Comparison of ENCODE assay signal across 9 mouse cellular contexts in genomic region chr1:165853729-165854420, GRCm38 (mm10).
DNase-seq lines count a peak whose midpoint lies in the region; ATAC-seq and TF ChIP-seq lines count a peak whose summit lies in the region.
"Had no signal": no experiment of that assay in that cellular context is flagged by ENCODE, and none has a peak within 500 bp of the region (broad histone marks: within the 10 kb centered on the region; RNA-seq: fewer than 3 reads in every experiment).

No protein-coding gene starts in this region.

- peak; percentile 24 for DNase-seq in 3134 (ENCODE audit: extremely low read depth, insufficient read length, low spot score)
- DNase-seq in brain, embryonic 14.5 days (ENCODE audit: low read depth): peak; percentile 78
- peak; percentile 66 for DNase-seq in forebrain, embryonic 10.5 days (ENCODE audit: extremely low spot score, low spot score)
- peak; percentile 84 for DNase-seq in hindbrain, postnatal 0 days (ENCODE audit: low spot score)
- DNase-seq in liver, embryonic 14.5 days (ENCODE audit: low read depth in 3 of 3, low spot score in 3 of 3): peak; percentile 39 to 47 (median 41)
- peak; percentile 57 for DNase-seq in retina, postnatal 7 days (ENCODE audit: low read depth, low spot score)
- peak; percentile 52 to 76 for DNase-seq in urinary bladder, postnatal 4 days (ENCODE audit: low spot score in 2 of 2)

- peak; percentile 16 for ATAC-seq in CD4-positive, CD25-positive, alpha-beta regulatory T cell, adult 4 months
- peak; percentile 48; the same call in 1 of the 2 replicates for ATAC-seq in hindbrain, postnatal 0 days
- peak; percentile 52 for ATAC-seq in liver, embryonic 14.5 days (ENCODE audit: insufficient read depth)

- 58% methylated on average over 10 of the region's 10 CpGs for whole genome bisulfite sequencing in forebrain, embryonic 10.5 days
- WGBS in hindbrain, postnatal 0 days: 62% methylated on average over 10 of the region's 10 CpGs
- WGBS in liver, embryonic 14.5 days (ENCODE audit: insufficient replicate concordance): 32% methylated on average over 10 of the region's 10 CpGs

- no peaks in the 10 kb centered on the region for H3K36me3 ChIP-seq in forebrain, embryonic 10.5 days (replicated peaks)
- H3K36me3 ChIP-seq in hindbrain, postnatal 0 days (ENCODE audit: insufficient read depth, low read length): no peaks in the 10 kb centered on the region
- no peaks in the 10 kb centered on the region for H3K36me3 ChIP-seq in liver, embryonic 14.5 days (replicated peaks; ENCODE audit: control insufficient read depth, insufficient read depth, low read depth)
- H3K36me3 ChIP-seq: heart, embryonic 13.5 days had no signal

- peaks cover 38% of the 10 kb centered on the region for H3K4me1 ChIP-seq in forebrain, embryonic 10.5 days
- no peaks in the 10 kb centered on the region for H3K4me1 ChIP-seq in hindbrain, postnatal 0 days (ENCODE audit: insufficient read depth, low read length)
- peaks cover 0 to 30% of the 10 kb centered on the region in 2 experiments; a peak in 3 of 4 replicates for H3K4me1 ChIP-seq in liver, embryonic 14.5 days (replicated peaks; ENCODE audit: control insufficient read depth in 2 of 2, insufficient read depth in 2 of 2, low read length in 1 of 2)

- peaks cover 90% of the 10 kb centered on the region for H3K27me3 ChIP-seq in forebrain, embryonic 10.5 days (ENCODE audit: poor library complexity, severe bottlenecking)
- H3K27me3 ChIP-seq in hindbrain, postnatal 0 days (ENCODE audit: insufficient read depth, low read length): no peaks in the 10 kb centered on the region
- H3K27me3 ChIP-seq in liver, embryonic 14.5 days (ENCODE audit: control insufficient read depth, insufficient read depth, low read length): no peaks in the 10 kb centered on the region

- TF ChIP-seq EP300 in liver, embryonic 14.5 days (IDR thresholded peaks at IDR 0.05; ENCODE audit: low read depth): no peak

- peak; percentile 88 for TF ChIP-seq CTCF in brain, embryonic 14.5 days (IDR thresholded peaks at IDR 0.05; ENCODE audit: borderline replicate concordance, extremely low read depth, insufficient read depth, insufficient read length)
- TF ChIP-seq CTCF in hindbrain, postnatal 0 days (IDR thresholded peaks at IDR 0.05; ENCODE audit: low read depth): peak; percentile 87
- peak; percentile 97 for TF ChIP-seq CTCF in liver, embryonic 14.5 days (IDR thresholded peaks at IDR 0.05; ENCODE audit: low read depth)

- no peak for TF ChIP-seq POLR2A in brain, embryonic 14.5 days (IDR thresholded peaks at IDR 0.05; ENCODE audit: borderline replicate concordance, extremely low read depth, insufficient read depth, insufficient read length, poor library complexity, severe bottlenecking)

- no peak overlapping the region for H3K27ac ChIP-seq in forebrain, embryonic 10.5 days
- H3K27ac ChIP-seq in hindbrain, postnatal 0 days: no peak overlapping the region
- H3K27ac ChIP-seq in liver, embryonic 14.5 days: no peak overlapping the region
- H3K27ac ChIP-seq: heart, embryonic 13.5 days had no signal

- H3K4me3 ChIP-seq in forebrain, embryonic 10.5 days: no peak overlapping the region
- no peak overlapping the region for H3K4me3 ChIP-seq in hindbrain, postnatal 0 days (ENCODE audit: low read length)
- H3K4me3 ChIP-seq in liver, embryonic 14.5 days (ENCODE audit: insufficient read depth in 1 of 2, low read depth in 2 of 2, low read length in 2 of 2): no peak overlapping the region
- H3K4me3 ChIP-seq: heart, embryonic 13.5 days had no signal

- H3K4me2 ChIP-seq in hindbrain, postnatal 0 days (ENCODE audit: low read depth, low read length): no peak overlapping the region
- no peak overlapping the region for H3K4me2 ChIP-seq in liver, embryonic 14.5 days (ENCODE audit: low read depth)
- H3K4me2 ChIP-seq: heart, embryonic 13.5 days had no signal

- H3K9ac ChIP-seq in hindbrain, postnatal 0 days (replicated peaks; ENCODE audit: low read length): no peak overlapping the region
- no peak overlapping the region for H3K9ac ChIP-seq in liver, embryonic 14.5 days (replicated peaks)
- H3K9ac ChIP-seq: heart, embryonic 13.5 days had no signal

- H3K9me3 ChIP-seq in forebrain, embryonic 10.5 days: no peaks in the 10 kb centered on the region
- no peaks in the 10 kb centered on the region for H3K9me3 ChIP-seq in hindbrain, postnatal 0 days (ENCODE audit: low read length)
- no peaks in the 10 kb centered on the region for H3K9me3 ChIP-seq in liver, embryonic 14.5 days (ENCODE audit: control insufficient read depth, low read length)
- H3K9me3 ChIP-seq: heart, embryonic 13.5 days had no signal

Comparison
In these comparisons a context has a peak if more than half of its experiments do, and no peak if none do; other contexts are left out.
1. DNase-seq: peak in every context shown above with its lines; median percentile 84 in hindbrain, postnatal 0 days; 78 in brain, embryonic 14.5 days; 66 in forebrain, embryonic 10.5 days; 64 in urinary bladder, postnatal 4 days; 57 in retina, postnatal 7 days; 41 in liver, embryonic 14.5 days; 24 in 3134.